Mouse (Mus musculus) kidney, embryonic 15.5 days (tissue): ENCODE results near the gene Shisa7. TPM values are rescaled to one million over a fixed set of nuclear protein-coding genes. Genes with fewer than 3 reads are reported as not detected.
"Not testable (repeated sequence)": the region's sequence is repeated elsewhere in the genome, so short reads cannot be mapped to it uniquely, and the experiment has no call there.

Experiments
- ATAC-seq: fragments of 200-750 bp; cut with Nextera tagmentation; replicated peaks from 2 replicates; pipeline ENCODE4 v1.8.0; 2017; ENCODE audit warnings: moderate TSS enrichment; ENCODE audit not compliant: low FRiP score
- H3K27ac ChIP-seq: fragments of 300-500 bp; sonication (generic); 2 replicates; pipeline ENCODE4 v1.5.1; 2015; ENCODE audit warnings: mild to moderate bottlenecking, inconsistent platforms
- H3K27me3 ChIP-seq: fragments of 300-500 bp; sonication (generic); 2 replicates; pipeline ENCODE4 v1.6.1; 2015; ENCODE audit warnings: inconsistent platforms
- H3K36me3 ChIP-seq: fragments of 300-500 bp; sonication (generic); 2 replicates; pipeline ENCODE4 v1.6.1; 2015; ENCODE audit warnings: inconsistent platforms
- H3K4me1 ChIP-seq: fragments of 300-500 bp; sonication (generic); 2 replicates; pipeline ENCODE4 v1.6.1; 2015; ENCODE audit warnings: inconsistent platforms
- H3K4me2 ChIP-seq: fragments of 300-500 bp; sonication (generic); 2 replicates; pipeline ENCODE4 v1.6.1; 2015; ENCODE audit warnings: moderate library complexity, mild to moderate bottlenecking, inconsistent platforms
- H3K4me3 ChIP-seq: fragments of 300-500 bp; sonication (generic); replicated peaks from 2 replicates; pipeline ENCODE4 v1.5.1; 2015; ENCODE audit warnings: mild to moderate bottlenecking, inconsistent platforms
- H3K9ac ChIP-seq: fragments of 300-500 bp; sonication (generic); 2 replicates; pipeline ENCODE4 v1.6.1; 2015; ENCODE audit warnings: mild to moderate bottlenecking, inconsistent platforms
- H3K9me3 ChIP-seq: fragments of 300-500 bp; sonication (generic); replicated peaks from 2 replicates; pipeline ENCODE4 v1.6.1; 2016; ENCODE audit warnings: inconsistent platforms
- WGBS: fragments of 180-500 bp; shearing (Covaris S2); methylation state at CpG from one replicate; pipeline ENCODE4 v1.1.7; 2015; ENCODE audit warnings: mixed read lengths; 5-methylcytosine and 5-hydroxymethylcytosine counted together
- polyA plus RNA-seq: library from polyadenylated mRNA; unstranded; fragments of >200 nt; fragmentation: Nextera tagmentation; extraction: Ambion mirVana; gene quantifications from 2 replicates; pipeline ENCODE4 v1.2.1, GENCODE M21; 2015

The Shisa7 gene
- 0.84 and 0.96 TPM in 2 replicates for polyA plus RNA-seq

- H3K4me1 ChIP-seq, result peaks cover 30% of the 10 kb centered on the region
- no peaks in the 10 kb centered on the region for H3K9me3 ChIP-seq
- H3K27me3 ChIP-seq, result peaks cover 77% of the 10 kb centered on the region
- WGBS, result 1% methylated on average over 41 of the region's 41 CpGs
- peak within 1 kb of the TSS; percentile 29 for H3K9ac ChIP-seq
- H3K4me2 ChIP-seq, result peak within 1 kb of the TSS; percentile 95
- no peaks in the 10 kb centered on the region for H3K36me3 ChIP-seq
- H3K27ac ChIP-seq, result no peak within 1 kb of the TSS
- H3K4me3 ChIP-seq, result peak within 1 kb of the TSS; percentile 50
- peak; percentile 61 for ATAC-seq
These were observed at the start of gene Shisa7 for GRCm38 (mm10) chr7:4844245-4844916. TSS of gene Shisa7 (minus strand) at chr7:4844696.

- no peaks in the 10 kb centered on the region for H3K36me3 ChIP-seq
- H3K4me1 ChIP-seq, result no peaks in the 10 kb centered on the region
- no peaks in the 10 kb centered on the region for H3K27me3 ChIP-seq
- H3K27ac ChIP-seq, result no peak overlapping the region
- no peak overlapping the region for H3K4me3 ChIP-seq
- no peaks in the 10 kb centered on the region; the same call in 1 of the 2 replicates for H3K9me3 ChIP-seq
- no peak for ATAC-seq
- no peak overlapping the region for H3K4me2 ChIP-seq
- H3K9ac ChIP-seq, result no peak overlapping the region
- 63% methylated on average over 4 of the region's 4 CpGs for WGBS
These were observed 42.2 kb upstream of the Shisa7 start for GRCm38 (mm10) chr7:4886680-4887079.

- H3K36me3 ChIP-seq, H3K9me3 ChIP-seq, H3K27me3 ChIP-seq, H3K4me3 ChIP-seq, H3K4me2 ChIP-seq, H3K27ac ChIP-seq, H3K9ac ChIP-seq, ATAC-seq: not testable (repeated sequence)
- peaks cover 19% of the 10 kb centered on the region for H3K4me1 ChIP-seq
- 85% methylated on average over 1 of the region's 1 CpGs for WGBS
These were observed 34.5 kb upstream of the Shisa7 start for GRCm38 (mm10) chr7:4879036-4879435.

GRCm38 (mm10) chr7:4878186-4878585 is 33.7 kb upstream of the Shisa7 start:
- Histone ChIP-seq H3K4me2 (no peak overlapping the region), H3K36me3 (no peaks in the 10 kb centered on the region), H3K9ac (no peak overlapping the region), H3K4me3 (no peak overlapping the region), H3K27ac (no peak overlapping the region), H3K4me1 (peaks cover 19% of the 10 kb centered on the region), H3K27me3 (no peaks in the 10 kb centered on the region), H3K9me3 (no peaks in the 10 kb centered on the region)
- ATAC-seq, result no peak

- 0 out of 2 replicates have a peak overlapping the region, but pooled peaks have one; percentile 58 for H3K27ac ChIP-seq
- ATAC-seq, result peak; percentile 38
These were observed 32.7 kb upstream of the Shisa7 start for GRCm38 (mm10) chr7:4877226-4877625.

GRCm38 (mm10) chr7:4876753-4877221 is 32.3 kb upstream of the Shisa7 start, which contains the start of gene Isoc2a:
TSS of gene Isoc2a (plus strand) at chr7:4877153.
- peak within 1 kb of the TSS; percentile 91 for H3K4me2 ChIP-seq
- no peaks in the 10 kb centered on the region for H3K27me3 ChIP-seq
- H3K4me3 ChIP-seq, result peak within 1 kb of the TSS; percentile 62
- H3K9me3 ChIP-seq, result no peaks in the 10 kb centered on the region
- peak within 1 kb of the TSS; percentile 61 for H3K9ac ChIP-seq
- H3K36me3 ChIP-seq, result no peaks in the 10 kb centered on the region
- peak; percentile 100 for ATAC-seq
- H3K4me1 ChIP-seq, result peaks cover 19% of the 10 kb centered on the region
- under 1% methylated on average over 22 of the region's 22 CpGs for WGBS
- peak within 1 kb of the TSS; percentile 58; the same call in 1 of the 2 replicates for H3K27ac ChIP-seq

More at GRCm38 (mm10) chr7:4877226-4877625, 32.7 kb upstream of the Shisa7 start:
- no peaks in the 10 kb centered on the region for H3K9me3 ChIP-seq
- no peaks in the 10 kb centered on the region for H3K27me3 ChIP-seq
- peak overlapping the region; percentile 61 for H3K9ac ChIP-seq
- H3K36me3 ChIP-seq, result no peaks in the 10 kb centered on the region
- H3K4me2 ChIP-seq, result peak overlapping the region; percentile 91
- peaks cover 19% of the 10 kb centered on the region for H3K4me1 ChIP-seq
- peak overlapping the region; percentile 62 for H3K4me3 ChIP-seq
- WGBS, result 6% methylated on average over 11 of the region's 11 CpGs

- Histone ChIP-seq H3K27me3 (no peaks in the 10 kb centered on the region), H3K4me1 (peaks cover 16% of the 10 kb centered on the region), H3K27ac (no peak within 1 kb of the TSS), H3K9me3 (no peaks in the 10 kb centered on the region), H3K9ac (no peak within 1 kb of the TSS), H3K36me3 (no peaks in the 10 kb centered on the region), H3K4me3 (no peak within 1 kb of the TSS), H3K4me2 (no peak within 1 kb of the TSS)
- ATAC-seq, result no peak
- 48% methylated on average over 6 of the region's 6 CpGs for WGBS
These were observed 25.6 kb upstream of the Shisa7 start, which contains the start of gene Isoc2b for GRCm38 (mm10) chr7:4870133-4870532. TSS of gene Isoc2b (minus strand) at chr7:4870258.

GRCm38 (mm10) chr7:4866631-4867180 is 22.2 kb upstream of the Shisa7 start:
- Histone ChIP-seq H3K4me1 (peaks cover 19% of the 10 kb centered on the region), H3K9me3 (no peaks in the 10 kb centered on the region), H3K4me3 (peak overlapping the region; percentile 66), H3K27ac (peak overlapping the region; percentile 79), H3K9ac (peak overlapping the region; percentile 52), H3K4me2 (peak overlapping the region; percentile 74), H3K27me3 (no peaks in the 10 kb centered on the region), H3K36me3 (no peaks in the 10 kb centered on the region)
- WGBS, result 51% methylated on average over 10 of the region's 10 CpGs
- ATAC-seq, result no peak; the same call in 1 of the 2 replicates

- Histone ChIP-seq H3K9ac (peak overlapping the region; percentile 56), H3K9me3 (no peaks in the 10 kb centered on the region), H3K4me3 (peak overlapping the region; percentile 66), H3K36me3 (no peaks in the 10 kb centered on the region), H3K4me2 (peak overlapping the region; percentile 74), H3K27me3 (no peaks in the 10 kb centered on the region), H3K4me1 (peaks cover 19% of the 10 kb centered on the region), H3K27ac (peak overlapping the region; percentile 79)
- peak; percentile 100 for ATAC-seq
- WGBS, result 5% methylated on average over 40 of the region's 40 CpGs
These were observed 21.3 kb upstream of the Shisa7 start for GRCm38 (mm10) chr7:4865579-4866493.

GRCm38 (mm10) chr7:4865090-4865489 is 20.6 kb upstream of the Shisa7 start:
- Histone ChIP-seq H3K9me3 (no peaks in the 10 kb centered on the region), H3K4me2 (peak overlapping the region; percentile 74), H3K9ac (no peak overlapping the region), H3K4me1 (peaks cover 19% of the 10 kb centered on the region), H3K27ac (no peak overlapping the region), H3K27me3 (no peaks in the 10 kb centered on the region), H3K4me3 (peak overlapping the region; percentile 66), H3K36me3 (no peaks in the 10 kb centered on the region)
- ATAC-seq, result peak; percentile 38; the same call in 1 of the 2 replicates
- WGBS, result 71% methylated on average over 5 of the region's 5 CpGs

- WGBS, result 82% methylated on average over 5 of the region's 5 CpGs
- Histone ChIP-seq H3K27ac (no peak overlapping the region), H3K27me3 (0 out of 2 replicates have a peak, but pooled peaks cover 1% of the 10 kb centered on the region), H3K4me3 (no peak overlapping the region), H3K4me2 (no peak overlapping the region), H3K9me3 (no peaks in the 10 kb centered on the region), H3K36me3 (no peaks in the 10 kb centered on the region), H3K4me1 (peaks cover 19% of the 10 kb centered on the region), H3K9ac (no peak overlapping the region)
- no peak for ATAC-seq
These were observed 19.8 kb upstream of the Shisa7 start for GRCm38 (mm10) chr7:4864130-4864845.
